Mouse (Mus musculus): Measurements from ENCODE around the gene Commd4. TPM values are rescaled to one million over a fixed set of nuclear protein-coding genes. Genes with fewer than 3 reads are reported as not detected.

The Commd4 gene
- polyA plus RNA-seq, 1 experiment from 2014 or later = 117 TPM

DNA sequence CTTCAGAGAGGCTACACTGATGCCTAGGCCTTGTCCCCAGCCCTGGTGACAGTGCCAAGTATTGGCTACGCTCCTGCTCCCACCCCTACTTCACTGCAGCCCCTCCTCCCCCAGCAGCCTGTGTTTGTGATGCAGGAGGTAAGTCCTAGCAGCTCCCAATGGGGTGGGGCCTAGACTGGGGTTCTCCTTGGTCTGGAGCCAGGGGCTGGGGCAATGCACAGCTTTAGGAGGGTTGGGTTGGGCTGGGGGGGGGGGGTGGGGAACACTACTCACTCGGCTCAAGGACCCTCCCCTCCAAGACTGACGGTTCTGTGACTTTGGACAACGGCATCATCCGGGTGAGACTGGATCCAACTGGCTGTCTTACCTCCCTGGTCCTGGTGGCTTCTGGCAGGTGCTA is 18.6 kb downstream of the Commd4 start:
- no peak for ATAC-seq (ENCODE audit: low FRiP score, low read depth)
- Histone ChIP-seq H3K27me3 (no peaks in the 10 kb centered on the region), H3K4me3 (no peak overlapping the region), H3K9me3 (no peaks in the 10 kb centered on the region), H3K9ac (replicated peaks) (no peak overlapping the region), H3K36me3 (peaks cover 89% of the 10 kb centered on the region), H3K27ac (replicated peaks) (no peak overlapping the region), H3K4me1 (no peaks in the 10 kb centered on the region), H3K4me2 (replicated peaks) (no peak overlapping the region)
- WGBS = 86% methylated on average over 5 of the region's 5 CpGs

DNA sequence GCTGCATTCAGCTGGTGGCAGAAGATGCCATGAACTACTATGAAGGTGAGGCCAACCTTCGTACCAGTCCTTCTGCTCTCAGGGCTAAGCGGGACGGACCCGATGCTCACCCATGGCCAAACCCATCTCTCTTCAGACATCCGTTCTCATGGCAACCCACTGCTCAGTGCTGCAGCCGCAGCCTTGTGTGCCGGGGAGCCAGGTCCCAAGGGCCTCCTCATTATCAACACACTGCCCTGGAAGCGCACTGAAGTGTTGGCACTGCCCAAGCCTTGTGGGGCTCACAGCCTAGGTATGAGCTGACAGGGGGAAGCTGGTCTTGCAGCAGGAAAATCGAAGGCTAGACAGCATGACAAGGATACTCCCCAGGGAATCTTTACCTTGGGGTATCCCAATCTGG is 19.0 kb downstream of the Commd4 start:
- H3K27ac ChIP-seq (replicated peaks) = no peak overlapping the region
- H3K9ac ChIP-seq (replicated peaks) = no peak overlapping the region
- no peaks in the 10 kb centered on the region for H3K4me1 ChIP-seq
- WGBS = 89% methylated on average over 9 of the region's 9 CpGs
- no peak overlapping the region for H3K4me3 ChIP-seq
- no peak overlapping the region for H3K4me2 ChIP-seq (replicated peaks)
- no peaks in the 10 kb centered on the region for H3K9me3 ChIP-seq
- no peak for ATAC-seq (ENCODE audit: low FRiP score, low read depth)
- H3K27me3 ChIP-seq = no peaks in the 10 kb centered on the region
- peaks cover 87% of the 10 kb centered on the region for H3K36me3 ChIP-seq

DNA sequence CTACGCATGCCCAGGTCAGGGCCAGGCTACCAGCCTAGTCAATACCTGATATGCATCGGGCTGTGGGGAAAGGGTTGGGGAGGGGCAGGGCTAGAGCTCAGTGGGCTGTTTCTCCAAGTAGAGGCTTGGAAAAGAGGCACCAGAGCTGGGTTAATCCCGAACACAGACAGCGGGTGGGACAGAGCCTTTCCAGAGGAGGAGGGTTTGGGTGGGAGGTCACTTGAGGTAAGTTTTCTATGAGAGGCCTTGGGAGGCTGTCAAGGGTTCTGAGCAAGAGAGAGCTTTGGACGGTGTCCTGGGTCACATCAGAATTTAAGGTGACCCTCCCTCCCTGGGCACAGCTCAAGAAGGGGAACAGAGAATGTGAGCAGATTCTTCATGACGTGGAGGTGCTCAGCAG is 19.6 kb downstream of the Commd4 start:
- no peak overlapping the region for H3K4me2 ChIP-seq (replicated peaks)
- peaks cover 83% of the 10 kb centered on the region for H3K36me3 ChIP-seq
- H3K9me3 ChIP-seq = no peaks in the 10 kb centered on the region
- H3K9ac ChIP-seq (replicated peaks) = no peak overlapping the region
- WGBS = 92% methylated on average over 6 of the region's 6 CpGs
- no peaks in the 10 kb centered on the region for H3K27me3 ChIP-seq
- H3K4me3 ChIP-seq = no peak overlapping the region
- ATAC-seq (ENCODE audit: low FRiP score, low read depth) = no peak
- no peaks in the 10 kb centered on the region for H3K4me1 ChIP-seq
- H3K27ac ChIP-seq (replicated peaks) = no peak overlapping the region

DNA sequence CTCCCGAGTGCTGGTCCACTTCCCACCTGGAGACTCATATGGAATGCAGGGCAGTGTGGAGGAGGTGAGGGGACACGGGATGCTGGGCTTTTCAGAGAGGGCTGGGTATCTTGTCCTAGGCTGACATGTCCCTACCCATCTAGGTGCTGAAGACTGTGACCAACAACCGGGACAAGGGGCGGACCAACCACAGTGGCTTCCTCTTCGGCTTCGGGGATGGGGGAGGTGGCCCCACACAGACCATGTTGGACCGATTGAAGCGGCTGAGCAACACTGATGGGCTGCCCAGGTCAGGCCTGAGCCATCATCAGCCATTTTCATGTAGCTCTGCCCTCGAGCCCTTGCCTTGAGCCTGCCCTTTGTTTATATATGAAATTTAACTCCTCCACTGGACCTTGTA is 20.4 kb downstream of the Commd4 start:
- no peak overlapping the region for H3K4me2 ChIP-seq (replicated peaks)
- no peaks in the 10 kb centered on the region for H3K9me3 ChIP-seq
- no peaks in the 10 kb centered on the region for H3K27me3 ChIP-seq
- H3K27ac ChIP-seq (replicated peaks) = no peak overlapping the region
- H3K9ac ChIP-seq (replicated peaks) = no peak overlapping the region
- no peak overlapping the region for H3K4me3 ChIP-seq
- H3K36me3 ChIP-seq = peaks cover 77% of the 10 kb centered on the region
- no peak for ATAC-seq (ENCODE audit: low FRiP score, low read depth)
- 87% methylated on average over 9 of the region's 9 CpGs for WGBS
- no peaks in the 10 kb centered on the region for H3K4me1 ChIP-seq

DNA sequence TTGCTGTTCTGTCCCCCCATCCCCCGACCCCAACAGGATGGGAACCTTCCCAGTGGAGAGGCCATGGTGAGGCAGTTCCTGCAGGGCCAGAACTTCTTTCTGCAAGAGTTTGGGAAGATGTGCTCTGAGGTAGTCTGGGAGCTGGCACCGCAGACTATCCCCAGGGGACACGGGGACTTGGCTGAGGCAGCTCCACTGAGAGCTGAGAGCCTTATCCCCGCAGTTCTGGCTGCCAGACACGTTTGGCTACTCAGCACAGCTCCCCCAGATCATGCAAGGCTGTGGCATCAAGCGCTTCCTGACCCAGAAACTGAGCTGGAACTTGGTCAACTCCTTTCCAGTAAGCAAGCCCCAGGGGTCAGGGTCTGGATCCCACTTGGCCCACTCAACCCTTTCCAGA is 20.9 kb downstream of the Commd4 start:
- no peak overlapping the region for H3K9ac ChIP-seq (replicated peaks)
- H3K27me3 ChIP-seq = no peaks in the 10 kb centered on the region
- no peaks in the 10 kb centered on the region for H3K9me3 ChIP-seq
- no peak overlapping the region for H3K4me2 ChIP-seq (replicated peaks)
- no peak for ATAC-seq (ENCODE audit: low FRiP score, low read depth)
- WGBS = 92% methylated on average over 6 of the region's 6 CpGs
- no peak overlapping the region for H3K4me3 ChIP-seq
- H3K36me3 ChIP-seq = peaks cover 75% of the 10 kb centered on the region
- no peak overlapping the region for H3K27ac ChIP-seq (replicated peaks)
- no peaks in the 10 kb centered on the region for H3K4me1 ChIP-seq

DNA sequence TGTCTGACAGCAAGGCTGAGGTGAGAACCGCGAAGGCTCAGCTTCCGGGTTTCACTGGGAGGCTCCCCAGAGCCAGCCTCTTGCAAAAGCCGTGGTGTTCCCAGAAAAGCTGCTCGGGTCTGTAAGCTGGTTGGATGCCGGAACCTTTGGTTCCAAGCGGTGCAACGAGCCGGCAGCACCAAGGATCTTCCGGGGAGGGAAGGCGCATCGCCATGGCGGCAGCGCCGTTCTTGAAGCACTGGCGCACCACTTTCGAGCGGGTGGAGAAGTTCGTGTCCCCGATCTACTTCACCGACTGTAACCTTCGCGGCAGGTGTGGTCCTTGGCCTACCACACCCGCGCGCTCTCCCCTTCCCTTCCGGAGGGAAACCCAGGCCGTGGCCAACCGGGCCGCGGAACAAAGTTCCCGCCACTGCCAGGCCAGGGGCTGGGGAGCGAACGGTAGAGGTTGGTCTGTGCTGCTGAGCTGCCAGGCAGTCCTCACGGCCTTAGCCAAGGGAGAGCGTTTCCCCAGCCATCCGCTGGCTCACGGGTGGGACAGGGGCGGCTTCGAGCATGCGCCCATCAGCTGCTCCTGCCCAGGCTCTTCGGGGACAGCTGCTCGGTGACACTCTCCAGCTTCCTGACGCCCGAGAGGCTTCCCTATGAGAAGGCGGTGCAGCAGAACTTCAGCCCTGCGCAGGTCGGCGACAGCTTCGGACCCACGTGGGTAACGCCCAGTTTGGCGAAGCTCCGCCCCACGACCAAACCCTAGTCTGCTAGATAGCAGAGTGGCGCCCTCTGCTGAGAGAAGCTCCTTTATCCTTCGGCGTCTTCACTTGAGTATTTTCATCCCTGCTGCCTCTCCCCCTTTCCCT is 27.3 kb downstream of the Commd4 start, which contains the start of gene Man2c1:
Gene Man2c1, plus strand, starts transcription at position 114 of the 857 bp plus-strand sequence.
- Histone ChIP-seq H3K9ac (replicated peaks) (peak within 1 kb of the TSS; percentile 65), H3K4me1 (peaks cover 15% of the 10 kb centered on the region), H3K36me3 (peaks cover 45% of the 10 kb centered on the region), H3K9me3 (no peaks in the 10 kb centered on the region), H3K4me3 (peak within 1 kb of the TSS; percentile 64), H3K4me2 (replicated peaks) (peak within 1 kb of the TSS; percentile 88), H3K27me3 (no peaks in the 10 kb centered on the region), H3K27ac (replicated peaks) (peak within 1 kb of the TSS; percentile 92)
- under 1% methylated on average over 58 of the region's 58 CpGs for WGBS
- peak; percentile 91 for ATAC-seq (ENCODE audit: low FRiP score, low read depth)

DNA sequence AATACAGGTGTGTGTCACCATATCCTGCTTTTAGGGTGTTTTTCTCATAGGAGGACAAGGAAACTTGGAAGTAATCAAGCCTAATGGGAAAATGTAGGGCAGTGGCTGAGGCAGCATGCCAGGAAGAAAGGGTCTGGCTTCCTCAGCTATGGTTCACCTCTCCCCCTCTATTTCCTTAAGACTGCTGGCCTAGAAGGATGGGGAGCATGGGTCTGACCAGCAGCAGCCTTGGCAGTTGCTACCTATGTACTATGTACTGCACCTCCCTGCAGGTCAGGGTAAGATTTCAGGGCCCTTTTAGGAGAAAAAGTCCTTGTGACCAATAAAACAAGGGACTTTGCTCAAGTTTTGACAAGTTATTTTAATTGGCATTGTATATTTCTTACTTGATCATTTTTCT is 28.5 kb downstream of the Commd4 start:
- Histone ChIP-seq H3K27ac (replicated peaks) (no peak overlapping the region), H3K36me3 (peaks cover 45% of the 10 kb centered on the region), H3K9me3 (no peaks in the 10 kb centered on the region), H3K4me2 (replicated peaks) (peak overlapping the region; percentile 88), H3K27me3 (no peaks in the 10 kb centered on the region), H3K9ac (replicated peaks) (peak overlapping the region; percentile 65; the same call in 1 of the 2 replicates), H3K4me3 (peak overlapping the region; percentile 64; the same call in 1 of the 2 replicates), H3K4me1 (peaks cover 15% of the 10 kb centered on the region)
- ATAC-seq (ENCODE audit: low FRiP score, low read depth) = no peak

DNA sequence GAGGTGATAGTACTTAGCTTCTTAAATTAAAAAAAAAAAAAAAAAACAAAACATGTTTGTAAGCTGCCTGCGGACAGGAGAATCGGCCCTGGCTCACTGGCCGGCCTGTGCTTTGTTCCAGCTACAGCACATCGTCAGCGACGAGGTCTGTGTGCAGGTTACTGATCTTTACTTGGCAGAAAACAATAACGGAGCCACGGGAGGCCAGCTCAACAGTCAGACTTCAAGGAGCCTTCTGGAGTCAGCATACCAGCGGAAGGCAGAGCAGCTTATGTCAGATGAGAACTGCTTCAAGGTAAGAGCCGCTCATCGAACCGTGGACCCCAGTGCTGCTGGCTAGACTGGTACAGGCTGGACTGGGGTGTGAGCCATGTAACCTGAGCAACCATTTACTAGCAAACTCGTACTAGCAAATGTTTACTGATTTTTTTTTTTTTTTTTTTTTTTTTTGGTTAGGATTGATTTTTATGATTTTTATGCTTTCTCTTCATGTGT is 40.8 kb downstream of the Commd4 start:
- Histone ChIP-seq H3K4me1 (no peaks in the 10 kb centered on the region), H3K4me2 (replicated peaks) (no peak overlapping the region), H3K27me3 (no peaks in the 10 kb centered on the region), H3K36me3 (peaks cover 81% of the 10 kb centered on the region), H3K4me3 (no peak overlapping the region), H3K9ac (replicated peaks) (no peak overlapping the region), H3K9me3 (no peaks in the 10 kb centered on the region), H3K27ac (replicated peaks) (no peak overlapping the region)
- no peak for ATAC-seq (ENCODE audit: low FRiP score, low read depth)
- WGBS = 95% methylated on average over 13 of the region's 13 CpGs

Other genes with a start within 250 kb of the Commd4 start
- gene Snx33, start 230.0 kb downstream of the Commd4 start, polyA plus RNA-seq (2016; fragmentation: Nextera tagmentation; extraction: Ambion mirVana) = 7.7 and 7.8 TPM in 2 replicates
- 62.9 and 64.9 TPM in 2 replicates for gene Imp3, start 220.9 kb downstream of the Commd4 start, polyA plus RNA-seq (2016; fragmentation: Nextera tagmentation; extraction: Ambion mirVana)
- 28.4 TPM in 2 replicates for gene Snupn, start 207.5 kb downstream of the Commd4 start, polyA plus RNA-seq (2016; fragmentation: Nextera tagmentation; extraction: Ambion mirVana)
- gene Ptpn9, start 163.4 kb downstream of the Commd4 start, polyA plus RNA-seq (2016; fragmentation: Nextera tagmentation; extraction: Ambion mirVana) = 31.0 and 32.5 TPM in 2 replicates
- gene Sin3a, start 86.3 kb downstream of the Commd4 start, polyA plus RNA-seq (2016; fragmentation: Nextera tagmentation; extraction: Ambion mirVana) = 44.3 and 48.5 TPM in 2 replicates
- 59.9 and 67.6 TPM in 2 replicates for gene Man2c1, start 27.6 kb downstream of the Commd4 start, polyA plus RNA-seq (2016; fragmentation: Nextera tagmentation; extraction: Ambion mirVana)
- gene Neil1, start 10.0 kb downstream of the Commd4 start, polyA plus RNA-seq (2016; fragmentation: Nextera tagmentation; extraction: Ambion mirVana) = 8.4 and 8.7 TPM in 2 replicates
- gene Trcg1, start 78.2 kb upstream of the Commd4 start, polyA plus RNA-seq (2016; fragmentation: Nextera tagmentation; extraction: Ambion mirVana) = not detected in 2 replicates
- gene 1700017B05Rik, start 104.3 kb upstream of the Commd4 start, polyA plus RNA-seq (2016; fragmentation: Nextera tagmentation; extraction: Ambion mirVana) = 8.7 and 9.7 TPM in 2 replicates